Comparison of ENCODE assay signal across 15 mouse cellular contexts in the genomic region with DNA sequence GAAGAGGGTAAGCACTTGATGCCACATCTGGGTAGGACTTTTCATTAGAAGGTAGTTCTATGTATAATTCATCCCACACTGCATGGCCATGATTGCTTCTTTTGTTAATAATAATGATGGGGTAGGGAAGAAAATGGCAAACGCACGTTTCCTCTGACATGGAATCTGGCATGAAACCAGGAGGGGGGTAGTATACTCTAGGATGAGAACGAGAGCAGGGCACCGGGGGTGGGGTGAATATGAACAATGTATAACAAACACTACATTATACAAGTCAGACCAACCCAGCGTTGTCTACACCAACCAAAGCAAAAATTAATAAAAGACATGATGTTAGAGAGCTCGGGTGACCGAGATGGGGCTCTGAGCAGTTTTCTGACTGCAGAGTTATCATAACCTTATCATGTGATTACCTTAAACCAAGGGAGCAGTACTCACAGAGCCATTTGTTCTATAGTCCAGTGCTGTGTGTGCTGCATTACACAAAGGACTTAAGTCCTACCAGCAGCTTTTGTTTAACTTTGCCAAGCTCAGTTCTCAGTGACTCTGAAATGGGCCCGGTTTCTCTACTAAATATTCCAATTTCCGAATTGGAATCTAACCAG. TPM values are rescaled to one million over a fixed set of nuclear protein-coding genes. Genes with fewer than 3 reads are reported as not detected.
DNase-seq lines count a peak whose midpoint lies in the region; ATAC-seq and TF ChIP-seq lines count a peak whose summit lies in the region.
"Had no signal": no experiment of that assay in that cellular context is flagged by ENCODE, and none has a peak within 500 bp of the region (broad histone marks: within the 10 kb centered on the region; RNA-seq: fewer than 3 reads in every experiment).

No protein-coding gene starts in this region.

- no peak for TF ChIP-seq CTCF in stomach, postnatal 0 days (IDR thresholded peaks at IDR 0.05; ENCODE audit: low read depth)

- H3K4me1 ChIP-seq in hindbrain, embryonic 13.5 days (replicated peaks), result peaks cover 24% of the 10 kb centered on the region
- H3K4me1 ChIP-seq in hindbrain, embryonic 16.5 days (ENCODE audit: control insufficient read depth, insufficient read depth, low read depth, low read length), result peaks cover 13% of the 10 kb centered on the region; the same call in 1 of the 2 replicates
- peaks cover 41% of the 10 kb centered on the region for H3K4me1 ChIP-seq in neural tube, embryonic 13.5 days (replicated peaks)
- peaks cover 17% of the 10 kb centered on the region for H3K4me1 ChIP-seq in neural tube, embryonic 15.5 days
- no peaks in the 10 kb centered on the region for H3K4me1 ChIP-seq in liver, embryonic 16.5 days (ENCODE audit: control insufficient read depth, low read depth, low read length)
- no peaks in the 10 kb centered on the region for H3K4me1 ChIP-seq in stomach, postnatal 0 days (replicated peaks; ENCODE audit: control insufficient read depth, insufficient read depth)

- H3K9ac ChIP-seq in hindbrain, embryonic 13.5 days, result no peak overlapping the region
- no peak overlapping the region for H3K9ac ChIP-seq in hindbrain, embryonic 16.5 days (ENCODE audit: low read depth, low read length)
- H3K9ac ChIP-seq in neural tube, embryonic 13.5 days, result no peak overlapping the region
- H3K9ac ChIP-seq in neural tube, embryonic 15.5 days (replicated peaks), result no peak overlapping the region
- H3K9ac ChIP-seq in liver, embryonic 16.5 days (ENCODE audit: low read depth, low read length), result no peak overlapping the region
- no peak overlapping the region for H3K9ac ChIP-seq in stomach, postnatal 0 days (ENCODE audit: low read length)
- H3K9ac ChIP-seq: midbrain, embryonic 12.5 days had no signal

- no peak overlapping the region for H3K4me2 ChIP-seq in hindbrain, embryonic 13.5 days
- H3K4me2 ChIP-seq in hindbrain, embryonic 16.5 days (ENCODE audit: low read length), result no peak overlapping the region
- H3K4me2 ChIP-seq in neural tube, embryonic 13.5 days, result no peak overlapping the region
- H3K4me2 ChIP-seq in neural tube, embryonic 15.5 days, result no peak overlapping the region
- H3K4me2 ChIP-seq in liver, embryonic 16.5 days (ENCODE audit: low read depth, low read length), result no peak overlapping the region
- no peak overlapping the region for H3K4me2 ChIP-seq in stomach, postnatal 0 days (replicated peaks; ENCODE audit: low read depth)
- H3K4me2 ChIP-seq: midbrain, embryonic 12.5 days had no signal

- no peaks in the 10 kb centered on the region for H3K36me3 ChIP-seq in hindbrain, embryonic 13.5 days
- no peaks in the 10 kb centered on the region for H3K36me3 ChIP-seq in hindbrain, embryonic 16.5 days (ENCODE audit: control insufficient read depth, insufficient read depth, low read length)
- H3K36me3 ChIP-seq in neural tube, embryonic 13.5 days, result no peaks in the 10 kb centered on the region
- H3K36me3 ChIP-seq in neural tube, embryonic 15.5 days, result no peaks in the 10 kb centered on the region
- H3K36me3 ChIP-seq in liver, embryonic 16.5 days (ENCODE audit: control insufficient read depth, insufficient read depth), result no peaks in the 10 kb centered on the region
- H3K36me3 ChIP-seq in stomach, postnatal 0 days (ENCODE audit: control insufficient read depth, insufficient read depth, low read length), result no peaks in the 10 kb centered on the region
- H3K36me3 ChIP-seq: midbrain, embryonic 12.5 days had no signal

- DNase-seq in stomach, postnatal 0 days (ENCODE audit: low spot score), result no peak
- no peak for DNase-seq in adrenal gland, adult 2 months
- DNase-seq in layer of hippocampus, postnatal 36 days, result no peak
- DNase-seq: cerebellum, adult 9-10 months; gastrocnemius, postnatal 25 days; kidney, adult 2 months; right cerebral cortex, postnatal 4 days; thymus, postnatal 36 days had no signal

- no peak for TF ChIP-seq EP300 in stomach, postnatal 0 days (optimal IDR thresholded peaks at IDR 0.05)

- 65% methylated on average over 9 of the region's 9 CpGs for WGBS in hindbrain, embryonic 13.5 days
- 61% methylated on average over 9 of the region's 9 CpGs for WGBS in hindbrain, embryonic 16.5 days
- 67% methylated on average over 9 of the region's 9 CpGs for WGBS in neural tube, embryonic 13.5 days
- WGBS in neural tube, embryonic 15.5 days, result 70% methylated on average over 9 of the region's 9 CpGs
- 79% methylated on average over 9 of the region's 9 CpGs for WGBS in liver, embryonic 16.5 days (ENCODE audit: insufficient replicate concordance)
- WGBS in stomach, postnatal 0 days, result 40% methylated on average over 9 of the region's 9 CpGs

- H3K27ac ChIP-seq in hindbrain, embryonic 13.5 days, result peak overlapping the region; percentile 25; the same call in 1 of the 2 replicates
- H3K27ac ChIP-seq in hindbrain, embryonic 16.5 days (ENCODE audit: low read depth, low read length), result no peak overlapping the region
- 0 out of 2 replicates have a peak overlapping the region, but pooled peaks have one; percentile 28 for H3K27ac ChIP-seq in neural tube, embryonic 13.5 days (replicated peaks)
- no peak overlapping the region; the same call in 1 of the 2 replicates for H3K27ac ChIP-seq in neural tube, embryonic 15.5 days (replicated peaks)
- peak overlapping the region; percentile 23; the same call in 1 of the 2 replicates for H3K27ac ChIP-seq in liver, embryonic 16.5 days (ENCODE audit: low read length)
- peak overlapping the region; percentile 20; the same call in 1 of the 2 replicates for H3K27ac ChIP-seq in stomach, postnatal 0 days (replicated peaks)
- H3K27ac ChIP-seq: hindbrain, embryonic 10.5 days had no signal

- ATAC-seq in hindbrain, embryonic 13.5 days (ENCODE audit: low FRiP score), result 0 out of 2 replicates have a peak, but pooled peaks have one; percentile 49
- no peak for ATAC-seq in hindbrain, embryonic 16.5 days
- peak; percentile 55; the same call in 1 of the 2 replicates for ATAC-seq in neural tube, embryonic 13.5 days (ENCODE audit: low read depth)
- ATAC-seq in neural tube, embryonic 15.5 days (ENCODE audit: low FRiP score), result no peak
- ATAC-seq in liver, embryonic 16.5 days (ENCODE audit: low read depth), result no peak
- ATAC-seq in stomach, postnatal 0 days (ENCODE audit: low FRiP score, low TSS enrichment), result no peak

- no peaks in the 10 kb centered on the region for H3K9me3 ChIP-seq in hindbrain, embryonic 13.5 days
- no peaks in the 10 kb centered on the region for H3K9me3 ChIP-seq in hindbrain, embryonic 16.5 days (ENCODE audit: control insufficient read depth, low read length)
- no peaks in the 10 kb centered on the region for H3K9me3 ChIP-seq in neural tube, embryonic 13.5 days
- no peaks in the 10 kb centered on the region for H3K9me3 ChIP-seq in neural tube, embryonic 15.5 days (replicated peaks)
- no peaks in the 10 kb centered on the region for H3K9me3 ChIP-seq in liver, embryonic 16.5 days (replicated peaks; ENCODE audit: control insufficient read depth, low read length)
- H3K9me3 ChIP-seq in stomach, postnatal 0 days (ENCODE audit: control insufficient read depth, low read length), result no peaks in the 10 kb centered on the region
- H3K9me3 ChIP-seq: hindbrain, embryonic 10.5 days; midbrain, embryonic 12.5 days had no signal

- H3K27me3 ChIP-seq in hindbrain, embryonic 13.5 days, result no peaks in the 10 kb centered on the region
- H3K27me3 ChIP-seq in hindbrain, embryonic 16.5 days (replicated peaks; ENCODE audit: control insufficient read depth, insufficient read depth, low read length), result no peaks in the 10 kb centered on the region
- H3K27me3 ChIP-seq in neural tube, embryonic 13.5 days, result no peaks in the 10 kb centered on the region
- no peaks in the 10 kb centered on the region for H3K27me3 ChIP-seq in neural tube, embryonic 15.5 days (replicated peaks)
- no peaks in the 10 kb centered on the region for H3K27me3 ChIP-seq in liver, embryonic 16.5 days (ENCODE audit: control insufficient read depth, insufficient read depth, low read depth, low read length)
- H3K27me3 ChIP-seq in stomach, postnatal 0 days (ENCODE audit: control insufficient read depth, insufficient read depth, low read length), result no peaks in the 10 kb centered on the region
- H3K27me3 ChIP-seq: midbrain, embryonic 12.5 days had no signal

- no peak overlapping the region for H3K4me3 ChIP-seq in hindbrain, embryonic 13.5 days
- no peak overlapping the region for H3K4me3 ChIP-seq in hindbrain, embryonic 16.5 days (ENCODE audit: low read length)
- H3K4me3 ChIP-seq in neural tube, embryonic 13.5 days, result no peak overlapping the region
- no peak overlapping the region for H3K4me3 ChIP-seq in neural tube, embryonic 15.5 days (replicated peaks)
- no peak overlapping the region for H3K4me3 ChIP-seq in liver, embryonic 16.5 days (ENCODE audit: low read depth, low read length)
- H3K4me3 ChIP-seq in stomach, postnatal 0 days (ENCODE audit: low read depth, low read length), result no peak overlapping the region
- H3K4me3 ChIP-seq: hindbrain, embryonic 10.5 days; midbrain, embryonic 12.5 days had no signal

RNA-seq across cellular contexts. Expression of a gene that starts 55.2 kb away (rescaled TPM):
- polyA plus RNA-seq in hindbrain, embryonic 13.5 days (2015; fragmentation: Nextera tagmentation; extraction: Ambion mirVana), result 12.5 and 13.1 TPM in 2 replicates
- polyA plus RNA-seq in hindbrain, embryonic 16.5 days (2015; fragmentation: Nextera tagmentation; extraction: Ambion mirVana), result 8.7 and 10.0 TPM in 2 replicates
- polyA plus RNA-seq in neural tube, embryonic 13.5 days (2015; fragmentation: Nextera tagmentation; extraction: Ambion mirVana), result 11.5 and 13.3 TPM in 2 replicates
- polyA plus RNA-seq in neural tube, embryonic 15.5 days (2015; fragmentation: Nextera tagmentation; extraction: Ambion mirVana), result 9.9 and 10.7 TPM in 2 replicates
- polyA plus RNA-seq in liver, embryonic 16.5 days (2015; fragmentation: Nextera tagmentation; extraction: Ambion mirVana), result 4.9 and 5.4 TPM in 2 replicates
- polyA plus RNA-seq in stomach, postnatal 0 days (2015; fragmentation: Nextera tagmentation; extraction: Ambion mirVana), result 5.8 and 6.1 TPM in 2 replicates
- 10 to 100 TPM; 12.6 to 17.0 TPM for total RNA-seq in adrenal gland, adult 2 months (2021)
- 3.2 and 4.1 TPM in 2 replicates for polyA plus RNA-seq in adrenal gland, adult 2 months (2012; rRNA removed)
- total RNA-seq in layer of hippocampus, postnatal 36 days (2021), result 10 to 100 TPM; 16.7 to 17.9 TPM

Comparison
In these comparisons a context has a peak if more than half of its experiments do, and no peak if none do; other contexts are left out.
1. ATAC-seq: peak in hindbrain, embryonic 13.5 days (single experiment) and neural tube, embryonic 13.5 days (single experiment); none in hindbrain, embryonic 16.5 days (single experiment), neural tube, embryonic 15.5 days (single experiment), liver, embryonic 16.5 days (single experiment) and stomach, postnatal 0 days (single experiment).
2. H3K27ac ChIP-seq: peak in hindbrain, embryonic 13.5 days (single experiment), neural tube, embryonic 13.5 days (single experiment), liver, embryonic 16.5 days (single experiment) and stomach, postnatal 0 days (single experiment); none in hindbrain, embryonic 16.5 days (single experiment) and neural tube, embryonic 15.5 days (single experiment).